Mouse (Mus musculus) forebrain, embryonic 10.5 days (tissue): ENCODE measurements at regions not wholly inside any gene's neighbourhood (a gene's known extent, or its start where the extent isn't known, plus 50 kb on each side); places are given as distances from the start of the nearest gene placed in this dataset.

Experiments used
- DNase-seq: peaks from one replicate; pipeline ENCODE4 v3.0.0-alpha.2; 2017; ENCODE audit warnings: low spot score; ENCODE audit errors: extremely low spot score
- H3K27ac ChIP-seq: fragments of 300-500 bp; sonication (generic); 2 replicates; pipeline ENCODE4 v1.5.1; 2016; ENCODE audit warnings: mild to moderate bottlenecking
- H3K27me3 ChIP-seq: fragments of 300-500 bp; sonication (generic); 2 replicates; pipeline ENCODE4 v1.6.1; 2016; ENCODE audit warnings: mild to moderate bottlenecking; ENCODE audit not compliant: poor library complexity, severe bottlenecking
- H3K36me3 ChIP-seq: fragments of 300-500 bp; sonication (generic); replicated peaks from 2 replicates; pipeline ENCODE4 v1.6.1; 2016; ENCODE audit warnings: mild to moderate bottlenecking, moderate library complexity
- H3K4me1 ChIP-seq: fragments of 300-500 bp; sonication (generic); 2 replicates; pipeline ENCODE4 v1.6.1; 2016
- H3K4me3 ChIP-seq: fragments of 300-500 bp; sonication (generic); 2 replicates; pipeline ENCODE4 v1.5.1; 2016; ENCODE audit warnings: mild to moderate bottlenecking, moderate library complexity
- H3K9me3 ChIP-seq: fragments of 300-500 bp; sonication (generic); 2 replicates; pipeline ENCODE4 v1.6.1; 2016; ENCODE audit warnings: mild to moderate bottlenecking, moderate library complexity
- WGBS: fragments of 180-500 bp; shearing (Covaris S2); methylation state at CpG from one replicate; pipeline ENCODE4 v1.1.7; 2016; 5-methylcytosine and 5-hydroxymethylcytosine counted together

- WGBS = 78% methylated on average over 1 of the region's 1 CpGs
- Histone ChIP-seq H3K36me3 (no peaks in the 10 kb centered on the region), H3K27me3 (no peaks in the 10 kb centered on the region), H3K4me3 (no peak overlapping the region), H3K4me1 (peaks cover 15% of the 10 kb centered on the region), H3K9me3 (no peaks in the 10 kb centered on the region), H3K27ac (no peak overlapping the region)
- no peak for DNase-seq
These were observed 191.7 kb downstream of the Gm11361 start for GRCm38 (mm10) chr13:28449026-28449425.

GRCm38 (mm10) chr13:28442250-28442649 lies 184.9 kb downstream of the Gm11361 start:
- H3K27ac ChIP-seq = no peak overlapping the region
- H3K9me3 ChIP-seq = peaks cover 11% of the 10 kb centered on the region
- no peak overlapping the region for H3K4me3 ChIP-seq
- no peaks in the 10 kb centered on the region for H3K27me3 ChIP-seq
- no peaks in the 10 kb centered on the region for H3K4me1 ChIP-seq
- DNase-seq = no peak
- H3K36me3 ChIP-seq = peaks cover 6% of the 10 kb centered on the region; the same call in 1 of the 2 replicates

DNA sequence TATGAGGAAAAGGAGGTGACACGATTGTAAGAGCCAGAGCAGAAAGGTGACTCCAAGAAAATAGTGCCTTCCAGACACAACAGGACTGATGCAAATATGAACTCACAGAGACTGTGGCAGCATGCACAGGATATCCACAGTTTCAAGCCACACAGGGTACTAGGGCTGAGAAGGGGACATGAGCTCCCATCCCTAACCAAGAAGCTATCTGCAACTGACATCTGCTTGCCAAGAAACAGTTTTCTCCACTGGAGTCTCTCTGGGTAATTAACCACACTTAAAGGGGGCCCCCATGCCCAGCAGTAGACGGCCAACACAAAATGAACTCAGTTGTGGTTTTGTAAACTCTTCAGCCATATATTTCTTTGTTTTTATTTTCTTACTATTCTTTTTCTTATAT lies 176.1 kb downstream of the Gm11361 start:
- WGBS = 84% methylated on average over 2 of the region's 2 CpGs
- H3K9me3 ChIP-seq = no peaks in the 10 kb centered on the region
- no peak for DNase-seq

GRCm38 (mm10) chr13:28432017-28432416 lies 174.7 kb downstream of the Gm11361 start:
- WGBS = 77% methylated on average over 2 of the region's 2 CpGs
- Histone ChIP-seq H3K4me1 (no peaks in the 10 kb centered on the region), H3K27ac (no peak overlapping the region), H3K9me3 (no peaks in the 10 kb centered on the region), H3K4me3 (no peak overlapping the region), H3K36me3 (no peaks in the 10 kb centered on the region), H3K27me3 (no peaks in the 10 kb centered on the region)
- DNase-seq = no peak

More for the DNA sequence above, 176.1 kb downstream of the Gm11361 start:
- Histone ChIP-seq H3K4me1 (no peaks in the 10 kb centered on the region), H3K27ac (no peak overlapping the region), H3K4me3 (no peak overlapping the region), H3K36me3 (no peaks in the 10 kb centered on the region), H3K27me3 (no peaks in the 10 kb centered on the region)

- Histone ChIP-seq H3K4me1 (peaks cover 24% of the 10 kb centered on the region), H3K4me3 (no peak overlapping the region), H3K27ac (no peak overlapping the region), H3K36me3 (no peaks in the 10 kb centered on the region), H3K27me3 (no peaks in the 10 kb centered on the region), H3K9me3 (no peaks in the 10 kb centered on the region)
- WGBS = 70% methylated on average over 4 of the region's 4 CpGs
- DNase-seq = no peak
These were observed 168.8 kb downstream of the Gm11361 start for GRCm38 (mm10) chr13:28426085-28426484.

DNA sequence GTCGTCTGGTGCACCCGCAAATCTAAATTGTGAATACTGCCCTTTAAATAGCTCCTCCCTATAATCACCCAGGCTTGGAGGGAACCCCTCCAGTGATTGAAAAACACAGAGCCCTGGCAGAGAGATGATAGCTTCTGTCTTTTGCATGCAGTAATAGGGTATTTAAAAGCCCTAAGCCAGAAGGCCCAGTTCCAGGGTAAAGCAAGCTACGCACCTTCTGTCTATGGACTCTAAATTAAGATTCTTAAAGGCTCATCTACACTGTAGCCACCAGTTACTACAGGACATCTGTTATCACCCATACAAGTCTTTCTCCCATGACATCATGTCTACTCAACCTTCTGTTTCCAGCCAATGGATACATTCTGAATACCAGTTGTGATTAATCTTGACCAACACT lies 167.8 kb downstream of the Gm11361 start:
- H3K4me3 ChIP-seq = no peak overlapping the region
- H3K27ac ChIP-seq = no peak overlapping the region
- H3K27me3 ChIP-seq = no peaks in the 10 kb centered on the region
- H3K9me3 ChIP-seq = no peaks in the 10 kb centered on the region
- DNase-seq = no peak
- H3K4me1 ChIP-seq = peaks cover 27% of the 10 kb centered on the region
- WGBS = 82% methylated on average over 3 of the region's 3 CpGs
- no peaks in the 10 kb centered on the region for H3K36me3 ChIP-seq

DNA sequence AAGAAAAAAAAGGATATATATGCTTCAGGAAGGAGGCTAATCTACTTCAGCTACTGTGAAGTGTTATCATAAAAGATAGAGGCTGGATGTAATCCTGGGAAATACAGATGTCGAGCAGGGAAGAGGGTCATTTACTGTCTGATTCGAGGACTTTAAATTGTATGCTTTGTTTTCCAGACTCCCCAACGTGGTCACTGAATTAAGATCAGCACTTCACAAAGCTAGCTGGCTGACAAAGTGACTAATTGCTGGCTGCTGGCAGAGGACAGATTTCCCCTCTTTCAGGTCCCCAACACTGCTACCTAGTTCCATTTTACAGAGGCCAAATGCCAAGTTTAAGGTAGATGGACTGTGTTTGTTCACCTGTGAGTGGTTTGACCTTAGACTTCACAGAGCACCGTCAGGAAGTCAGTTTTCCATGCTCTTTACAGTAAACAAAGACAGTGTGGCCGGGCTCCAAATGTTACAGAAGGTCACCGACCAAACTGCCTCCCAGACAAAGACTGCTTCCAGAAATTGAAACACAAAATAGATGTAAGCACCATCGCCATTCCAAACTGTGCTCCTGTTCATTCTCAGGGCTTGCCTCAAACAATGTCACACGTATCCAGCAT lies 167.2 kb downstream of the Gm11361 start:
- Histone ChIP-seq H3K27ac (no peak overlapping the region), H3K4me1 (peaks cover 32% of the 10 kb centered on the region), H3K36me3 (no peaks in the 10 kb centered on the region), H3K9me3 (no peaks in the 10 kb centered on the region), H3K27me3 (no peaks in the 10 kb centered on the region), H3K4me3 (no peak overlapping the region)
- DNase-seq = no peak
- 49% methylated on average over 8 of the region's 8 CpGs for WGBS

DNA sequence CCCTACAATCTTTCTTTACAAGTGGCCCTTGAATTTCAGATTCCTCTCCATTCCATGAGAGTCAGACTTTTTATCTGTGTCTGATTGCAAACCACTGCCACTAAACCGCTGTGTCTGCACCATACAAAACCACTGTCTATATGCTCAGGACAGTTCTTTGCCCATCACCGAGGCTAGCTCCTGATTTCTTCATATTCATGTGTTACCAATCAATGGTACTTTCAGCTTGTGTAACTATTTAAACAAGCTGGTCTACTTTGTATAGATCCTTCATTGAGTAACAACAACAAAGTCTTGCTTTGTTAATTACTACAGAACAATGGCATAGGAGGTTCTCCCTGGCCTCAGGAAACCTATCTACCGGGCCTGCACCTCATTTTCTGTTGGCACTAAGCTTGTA lies 164.0 kb downstream of the Gm11361 start:
- Histone ChIP-seq H3K27ac (no peak overlapping the region), H3K4me3 (no peak overlapping the region), H3K27me3 (peaks cover 7% of the 10 kb centered on the region; the same call in 1 of the 2 replicates), H3K9me3 (no peaks in the 10 kb centered on the region), H3K36me3 (no peaks in the 10 kb centered on the region), H3K4me1 (peaks cover 63% of the 10 kb centered on the region)
- no peak for DNase-seq
- WGBS = 86% methylated on average over 3 of the region's 3 CpGs

- H3K4me3 ChIP-seq = no peak overlapping the region
- H3K4me1 ChIP-seq = peaks cover 70% of the 10 kb centered on the region
- DNase-seq = no peak
- WGBS = 92% methylated on average over 3 of the region's 3 CpGs
- H3K36me3 ChIP-seq = no peaks in the 10 kb centered on the region
- H3K27ac ChIP-seq = no peak overlapping the region
- H3K27me3 ChIP-seq = peaks cover 7% of the 10 kb centered on the region; the same call in 1 of the 2 replicates
- no peaks in the 10 kb centered on the region for H3K9me3 ChIP-seq
These were observed 163.3 kb downstream of the Gm11361 start for GRCm38 (mm10) chr13:28420636-28421035.

DNA sequence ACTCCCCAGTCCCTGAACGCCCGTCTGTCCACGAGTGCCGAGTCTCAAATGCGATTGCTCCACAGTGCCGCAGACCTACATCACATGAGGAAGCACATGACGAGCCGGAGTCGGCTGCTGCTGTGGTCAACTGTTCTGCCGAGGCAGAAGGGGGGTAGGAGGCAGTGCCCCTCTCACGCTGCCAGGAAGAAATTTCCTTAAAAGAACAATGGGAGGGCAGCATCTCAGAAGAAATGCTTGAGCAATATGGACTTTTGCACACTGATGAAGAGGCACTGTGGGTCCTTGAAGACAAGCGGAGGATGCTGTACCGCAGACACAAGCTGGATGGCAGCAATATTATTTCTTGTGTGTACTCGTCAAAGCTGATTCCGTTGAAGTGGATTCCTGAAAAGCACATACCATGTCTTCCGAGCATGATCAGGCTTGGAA lies 162.6 kb downstream of the Gm11361 start:
- no peak for DNase-seq
- H3K27me3 ChIP-seq = peaks cover 7% of the 10 kb centered on the region; the same call in 1 of the 2 replicates
- 82% methylated on average over 16 of the region's 16 CpGs for WGBS
- H3K4me3 ChIP-seq = no peak overlapping the region
- no peaks in the 10 kb centered on the region for H3K9me3 ChIP-seq
- H3K36me3 ChIP-seq = no peaks in the 10 kb centered on the region
- H3K4me1 ChIP-seq = peaks cover 70% of the 10 kb centered on the region
- peak overlapping the region; percentile 70 for H3K27ac ChIP-seq

- Histone ChIP-seq H3K36me3 (no peaks in the 10 kb centered on the region), H3K9me3 (no peaks in the 10 kb centered on the region), H3K4me1 (peaks cover 67% of the 10 kb centered on the region), H3K4me3 (no peak overlapping the region), H3K27me3 (peaks cover 7% of the 10 kb centered on the region; the same call in 1 of the 2 replicates), H3K27ac (peak overlapping the region; percentile 87)
- DNase-seq = no peak
- 93% methylated on average over 17 of the region's 17 CpGs for WGBS
These were observed 161.8 kb downstream of the Gm11361 start for GRCm38 (mm10) chr13:28418936-28419681.

GRCm38 (mm10) chr13:28417929-28418881 lies 160.9 kb downstream of the Gm11361 start:
- H3K27me3 ChIP-seq = peaks cover 7% of the 10 kb centered on the region; the same call in 1 of the 2 replicates
- WGBS = 32% methylated on average over 11 of the region's 11 CpGs
- peak overlapping the region; percentile 36 for H3K4me3 ChIP-seq
- no peaks in the 10 kb centered on the region for H3K36me3 ChIP-seq
- peaks cover 75% of the 10 kb centered on the region for H3K4me1 ChIP-seq
- DNase-seq = peak; percentile 58
- no peaks in the 10 kb centered on the region for H3K9me3 ChIP-seq
- peak overlapping the region; percentile 87 for H3K27ac ChIP-seq
